Mouse (Mus musculus) macrophage (primary cell): ENCODE measurements around the gene Grk4. TPM values are rescaled to one million over a fixed set of nuclear protein-coding genes. Genes with fewer than 3 reads are reported as not detected.
"Not testable (repeated sequence)": the region's sequence is repeated elsewhere in the genome, so short reads cannot be mapped to it uniquely, and the experiment has no call there.

Experiments
- H3K27ac ChIP-seq: fragments of 350-480 bp; formaldehyde crosslinking; 2 replicates; pipeline ENCODE4 v1.9.0; 2021
- H3K36me3 ChIP-seq: fragments of 350-480 bp; formaldehyde crosslinking; 2 replicates; pipeline ENCODE4 v1.9.0; 2021; ENCODE audit errors: inconsistent target
- H3K4me3 ChIP-seq: fragments of 350-480 bp; formaldehyde crosslinking; 2 replicates; pipeline ENCODE4 v1.9.0; 2021; ENCODE audit errors: inconsistent target
- H3K79me2 ChIP-seq: fragments of 350-480 bp; formaldehyde crosslinking; 2 replicates; pipeline ENCODE4 v1.9.0; 2021; ENCODE audit errors: inconsistent target
- WGBS: methylation state at CpG from one replicate; pipeline ENCODE4 v1.1.7; 2026; ENCODE audit warnings: inconsistent platforms; ENCODE audit not compliant: missing documents; 5-methylcytosine and 5-hydroxymethylcytosine counted together
- polyA plus RNA-seq: library from polyadenylated mRNA; stranded (reverse); fragments of 250-400 nt; gene quantifications from 3 replicates; pipeline ENCODE4 v1.2.4, GENCODE M21; 2018; ENCODE audit warnings: inconsistent platforms

The Grk4 gene
- polyA plus RNA-seq, 1 experiment from 2014 or later = 1.6 TPM

GRCm38 (mm10) chr5:34660591-34661130 is 482 bp downstream of the Grk4 start:
- H3K79me2 ChIP-seq = peaks cover 23% of the 10 kb centered on the region
- under 1% methylated on average over 50 of the region's 57 CpGs for WGBS
- H3K27ac ChIP-seq = peak overlapping the region; percentile 43; the same call in 1 of the 2 replicates
- peak overlapping the region; percentile 65 for H3K4me3 ChIP-seq
- peaks cover 12% of the 10 kb centered on the region for H3K36me3 ChIP-seq

- Histone ChIP-seq H3K4me3 (no peak overlapping the region), H3K79me2 (peaks cover 23% of the 10 kb centered on the region), H3K27ac (no peak overlapping the region), H3K36me3 (no peaks in the 10 kb centered on the region)
- WGBS = 96% methylated on average over 4 of the region's 4 CpGs
Observed at GRCm38 (mm10) chr5:34661909-34662308, 1.7 kb downstream of the Grk4 start.

- 90% methylated on average over 2 of the region's 2 CpGs for WGBS
- H3K4me3 ChIP-seq = no peak overlapping the region
- H3K79me2 ChIP-seq = peaks cover 15% of the 10 kb centered on the region
- no peak overlapping the region for H3K27ac ChIP-seq
- no peaks in the 10 kb centered on the region for H3K36me3 ChIP-seq
Observed at GRCm38 (mm10) chr5:34663231-34663630, 3.1 kb downstream of the Grk4 start.

DNA sequence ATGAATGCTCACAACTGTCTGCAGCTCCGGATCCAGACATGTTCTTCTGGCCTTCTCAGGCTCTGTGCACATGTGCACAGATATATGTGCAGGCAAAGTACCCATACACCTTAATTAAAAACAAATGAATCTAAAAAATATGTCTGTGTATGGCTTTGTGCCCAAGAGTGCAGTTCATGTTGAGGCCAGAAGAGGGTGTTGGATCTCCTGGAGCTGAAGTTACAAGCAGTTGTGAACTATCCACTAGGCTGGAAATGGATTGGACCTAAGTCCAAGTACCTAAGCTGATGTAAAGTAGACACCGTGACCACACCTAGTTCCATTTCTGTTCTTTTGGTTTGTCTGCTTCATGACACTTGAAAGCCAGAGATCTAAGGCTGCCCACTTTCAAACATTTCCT is 9.3 kb downstream of the Grk4 start:
- Histone ChIP-seq H3K27ac (no peak overlapping the region), H3K79me2 (no peaks in the 10 kb centered on the region), H3K36me3 (no peaks in the 10 kb centered on the region), H3K4me3 (no peak overlapping the region)
- WGBS = 88% methylated on average over 2 of the region's 2 CpGs

DNA sequence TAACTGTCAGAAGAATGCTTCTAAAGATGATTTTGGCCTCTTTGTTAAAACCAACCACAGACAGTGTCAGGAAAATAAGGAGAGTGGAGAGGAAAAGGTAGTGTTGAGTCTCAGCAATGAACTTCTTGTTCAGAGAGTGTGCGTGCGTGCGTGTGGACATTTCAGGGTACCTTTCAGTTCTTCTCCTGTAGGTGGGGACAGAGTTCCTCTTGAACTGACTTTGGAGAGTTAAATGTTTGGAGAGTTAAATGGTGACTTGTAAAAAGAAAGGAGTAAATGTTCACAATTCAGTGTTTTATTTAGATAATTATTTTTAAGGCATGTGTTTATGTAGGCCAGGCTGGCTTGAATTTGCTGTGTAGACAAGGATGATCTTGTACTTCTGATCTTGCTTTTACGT is 10.1 kb downstream of the Grk4 start:
- Histone ChIP-seq H3K36me3 (no peaks in the 10 kb centered on the region), H3K4me3 (no peak overlapping the region), H3K27ac (no peak overlapping the region), H3K79me2 (no peaks in the 10 kb centered on the region)
- 94% methylated on average over 4 of the region's 4 CpGs for WGBS

DNA sequence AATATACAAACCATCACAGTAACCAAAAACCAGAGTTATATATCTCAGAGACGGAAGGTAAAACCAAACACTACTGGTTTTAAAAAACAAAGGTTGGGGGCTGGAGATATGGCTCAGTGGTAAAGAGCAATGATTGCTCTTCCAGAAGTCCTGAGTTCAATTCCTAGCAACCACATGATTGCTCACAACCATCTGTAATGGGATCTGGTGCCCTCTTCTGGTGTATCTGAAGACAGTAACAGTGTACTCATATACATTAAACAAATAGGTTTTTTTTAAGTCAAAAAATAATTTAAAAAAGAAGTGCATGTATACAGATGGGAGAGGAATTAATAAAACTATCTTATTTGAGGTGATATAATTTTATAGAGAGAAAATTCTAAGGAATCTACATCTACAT is 29.7 kb downstream of the Grk4 start:
- Histone ChIP-seq H3K79me2 (no peaks in the 10 kb centered on the region), H3K4me3 (no peak overlapping the region), H3K27ac (no peak overlapping the region), H3K36me3 (no peaks in the 10 kb centered on the region)
- 100% methylated on average over 1 of the region's 1 CpGs for WGBS

GRCm38 (mm10) chr5:34692782-34693181 is 32.6 kb downstream of the Grk4 start:
- Histone ChIP-seq H3K4me3 (no peak overlapping the region), H3K79me2 (no peaks in the 10 kb centered on the region), H3K36me3 (no peaks in the 10 kb centered on the region), H3K27ac (no peak overlapping the region)
- 95% methylated on average over 2 of the region's 2 CpGs for WGBS

GRCm38 (mm10) chr5:34695521-34695920 is 35.3 kb downstream of the Grk4 start:
- WGBS = 7% methylated on average over 5 of the region's 5 CpGs
- H3K4me3 ChIP-seq = no peak overlapping the region
- H3K27ac ChIP-seq = no peak overlapping the region
- no peaks in the 10 kb centered on the region for H3K36me3 ChIP-seq
- no peaks in the 10 kb centered on the region for H3K79me2 ChIP-seq

DNA sequence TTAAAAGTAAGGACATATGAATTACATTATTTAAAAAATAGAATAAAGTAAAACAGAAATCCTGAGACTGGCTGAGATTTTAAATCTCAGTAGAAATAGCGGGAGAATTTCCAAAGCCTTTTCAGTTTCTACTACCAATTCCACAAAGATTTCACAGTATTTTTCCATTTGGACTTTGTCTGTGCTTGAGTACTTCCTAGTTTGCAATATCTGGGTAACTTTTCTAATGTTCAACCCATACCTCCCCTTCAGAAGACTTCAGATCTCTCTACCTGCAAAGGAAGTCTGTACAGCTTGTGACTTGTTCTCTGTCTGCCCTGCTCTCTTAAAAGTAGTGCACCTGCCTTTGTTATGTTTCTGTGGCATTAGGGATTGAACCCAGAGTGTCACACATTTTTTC is 48.3 kb downstream of the Grk4 start:
- Histone ChIP-seq H3K79me2 (no peaks in the 10 kb centered on the region), H3K36me3 (no peaks in the 10 kb centered on the region), H3K27ac (no peak overlapping the region), H3K4me3 (no peak overlapping the region)
- 86% methylated on average over 1 of the region's 1 CpGs for WGBS

DNA sequence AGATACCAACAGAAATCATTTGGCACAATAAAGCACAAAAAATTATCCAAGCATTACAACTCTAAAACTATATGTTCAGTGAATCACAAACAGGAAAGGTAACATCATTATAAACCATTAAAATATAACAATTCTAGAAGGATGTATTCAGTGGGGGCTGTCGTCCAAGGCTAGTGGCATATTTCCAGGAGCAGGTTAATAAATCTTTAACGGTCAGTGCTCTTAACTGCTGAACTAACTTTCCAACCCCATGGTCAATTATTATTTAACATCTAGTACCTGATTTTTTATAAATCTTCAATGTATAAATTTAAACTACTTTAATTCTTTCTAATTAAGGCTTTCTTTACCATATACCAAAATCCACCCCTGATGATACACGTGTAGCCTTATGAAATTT is 54.2 kb downstream of the Grk4 start:
- not testable (repeated sequence) for H3K79me2 ChIP-seq, H3K36me3 ChIP-seq, H3K4me3 ChIP-seq, H3K27ac ChIP-seq
- 88% methylated on average over 2 of the region's 3 CpGs for WGBS

- 93% methylated on average over 5 of the region's 5 CpGs for WGBS
- no peaks in the 10 kb centered on the region for H3K79me2 ChIP-seq
Observed at GRCm38 (mm10) chr5:34714816-34715215, 54.6 kb downstream of the Grk4 start.

DNA sequence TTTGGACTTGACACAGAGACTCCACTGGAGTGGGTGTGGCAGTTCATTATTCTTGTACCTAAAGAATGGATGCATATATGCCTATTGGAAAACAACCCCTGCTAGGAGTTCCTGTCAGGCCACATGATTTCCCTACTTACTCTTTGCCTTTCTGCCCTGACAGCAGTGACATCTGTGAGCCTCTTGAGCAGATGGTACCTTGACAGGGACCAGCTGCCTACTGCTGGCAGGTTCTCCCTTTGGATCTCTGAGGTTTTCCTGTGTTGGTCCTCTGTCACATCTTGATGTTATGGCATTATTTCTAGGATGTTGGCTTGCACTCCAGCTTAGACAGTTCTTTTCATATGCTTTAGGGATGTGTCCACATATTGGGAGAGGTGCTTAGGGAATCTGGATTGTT is 69.0 kb downstream of the Grk4 start:
- no peak overlapping the region for H3K4me3 ChIP-seq
- no peaks in the 10 kb centered on the region for H3K79me2 ChIP-seq

More at GRCm38 (mm10) chr5:34714816-34715215, 54.6 kb downstream of the Grk4 start:
- Histone ChIP-seq H3K36me3 (no peaks in the 10 kb centered on the region), H3K27ac (no peak overlapping the region), H3K4me3 (no peak overlapping the region)

DNA sequence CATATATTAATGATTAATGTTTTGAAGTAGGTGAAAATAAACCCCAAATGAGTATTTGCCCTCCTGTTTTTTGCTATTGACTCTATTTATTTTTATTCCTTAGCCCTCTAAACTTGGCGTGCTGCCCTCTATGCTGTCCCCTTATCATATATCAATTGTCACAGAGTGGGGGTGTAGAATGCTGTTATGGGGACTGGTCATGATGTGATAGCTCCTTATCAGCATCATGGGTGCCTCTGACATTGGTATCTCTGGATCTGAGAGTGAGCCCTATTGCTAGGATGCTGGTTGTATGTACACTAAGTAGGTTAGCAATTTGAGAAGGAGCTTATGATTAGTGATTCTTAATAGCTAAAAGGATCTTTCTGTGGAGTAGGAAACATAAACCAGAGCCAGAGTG is 70.1 kb downstream of the Grk4 start:
- H3K4me3 ChIP-seq = no peak overlapping the region
- H3K27ac ChIP-seq = no peak overlapping the region
- no peaks in the 10 kb centered on the region for H3K79me2 ChIP-seq
- 86% methylated on average over 1 of the region's 1 CpGs for WGBS
- no peaks in the 10 kb centered on the region for H3K36me3 ChIP-seq

More for the DNA sequence above, 69.0 kb downstream of the Grk4 start:
- Histone ChIP-seq H3K27ac (no peak overlapping the region), H3K36me3 (no peaks in the 10 kb centered on the region)

DNA sequence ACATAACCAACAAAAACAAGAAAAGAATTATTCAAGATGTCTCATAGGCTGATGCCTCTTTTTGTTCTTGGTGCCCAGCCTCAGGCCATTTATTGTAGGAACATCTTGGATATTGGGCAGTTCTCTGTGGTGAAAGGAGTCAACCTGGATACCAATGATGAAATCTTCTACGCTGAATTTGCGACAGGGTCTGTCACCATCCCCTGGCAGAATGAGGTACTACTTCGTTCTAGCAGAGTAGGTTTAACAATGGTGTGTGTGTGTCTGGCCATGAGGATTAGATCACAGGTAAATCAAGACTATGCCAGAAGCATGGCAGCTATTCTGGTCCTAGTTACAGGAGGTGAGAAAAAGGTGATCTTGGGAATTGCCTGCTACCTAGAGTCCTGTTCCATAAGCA is 91.3 kb downstream of the Grk4 start:
- H3K36me3 ChIP-seq = no peaks in the 10 kb centered on the region
- no peak overlapping the region for H3K27ac ChIP-seq
- H3K79me2 ChIP-seq = no peaks in the 10 kb centered on the region
- H3K4me3 ChIP-seq = no peak overlapping the region
- 70% methylated on average over 3 of the region's 3 CpGs for whole genome bisulfite sequencing

DNA sequence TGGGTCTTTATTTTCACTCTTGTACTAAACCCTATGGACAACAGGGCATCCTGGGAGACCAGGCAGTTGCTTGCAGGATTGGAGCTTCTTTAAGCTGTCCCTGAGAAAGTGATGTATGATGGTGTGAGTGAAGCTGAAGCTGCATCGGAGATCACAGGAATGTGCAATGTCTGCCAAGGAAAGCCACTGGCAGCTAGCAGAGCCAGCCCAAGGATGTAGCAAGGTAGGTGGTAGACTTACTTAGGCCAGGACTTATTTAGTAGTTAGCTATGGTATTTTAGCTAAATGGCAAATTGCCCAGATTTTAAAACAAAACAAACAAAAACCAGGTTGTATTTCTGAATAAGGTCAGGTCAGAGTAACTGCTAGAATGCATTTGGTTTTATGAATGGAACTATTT is 98.6 kb downstream of the Grk4 start:
- Histone ChIP-seq H3K4me3 (no peak overlapping the region), H3K36me3 (no peaks in the 10 kb centered on the region), H3K27ac (no peak overlapping the region), H3K79me2 (peaks cover 18% of the 10 kb centered on the region)
- WGBS = 94% methylated on average over 1 of the region's 1 CpGs

GRCm38 (mm10) chr5:34760850-34761508 is 100.8 kb downstream of the Grk4 start:
- H3K36me3 ChIP-seq = no peaks in the 10 kb centered on the region
- WGBS = 5% methylated on average over 19 of the region's 19 CpGs
- H3K27ac ChIP-seq = peak overlapping the region; percentile 25

More at GRCm38 (mm10) chr5:34760850-34761508, 100.8 kb downstream of the Grk4 start:
- Histone ChIP-seq H3K4me3 (peak overlapping the region; percentile 72), H3K79me2 (peaks cover 40% of the 10 kb centered on the region)
